Mouse (Mus musculus) kidney, embryonic 14.5 days (tissue): ENCODE results near the gene Itpr3. TPM values are rescaled to one million over a fixed set of nuclear protein-coding genes. Genes with fewer than 3 reads are reported as not detected.
A peak's percentile ranks its signal among the peaks of the same experiment; 100 is the strongest.

Source experiments
- ATAC-seq: fragments of 200-750 bp; cut with Nextera tagmentation; 2 replicates; pipeline ENCODE4 v1.8.0; 2017; ENCODE audit warnings: moderate number of reproducible peaks, mild to moderate bottlenecking, moderate TSS enrichment, moderate library complexity; ENCODE audit not compliant: low FRiP score, low TSS enrichment
- H3K27ac ChIP-seq: fragments of 300-500 bp; sonication (generic); 2 replicates; pipeline ENCODE4 v1.5.1; 2014; ENCODE audit warnings: low read depth, mild to moderate bottlenecking, low read length, moderate library complexity, mixed read lengths
- H3K27me3 ChIP-seq: fragments of 300-500 bp; sonication (generic); 2 replicates; pipeline ENCODE4 v1.6.1; 2014; ENCODE audit warnings: mild to moderate bottlenecking, low read length; ENCODE audit not compliant: control insufficient read depth, insufficient read depth
- H3K36me3 ChIP-seq: fragments of 300-500 bp; sonication (generic); 2 replicates; pipeline ENCODE4 v1.6.1; 2014; ENCODE audit warnings: low read length, mixed read lengths; ENCODE audit not compliant: control insufficient read depth, insufficient read depth
- H3K4me1 ChIP-seq: fragments of 300-500 bp; sonication (generic); 2 replicates; pipeline ENCODE4 v1.6.1; 2014; ENCODE audit warnings: low read length, mixed read lengths; ENCODE audit not compliant: control insufficient read depth, insufficient read depth
- H3K4me2 ChIP-seq: fragments of 300-500 bp; sonication (generic); replicated peaks from 2 replicates; pipeline ENCODE4 v1.6.1; 2014; ENCODE audit warnings: low read depth, mild to moderate bottlenecking, low read length
- H3K4me3 ChIP-seq: fragments of 300-500 bp; sonication (generic); 2 replicates; pipeline ENCODE4 v1.5.1; 2014; ENCODE audit warnings: mild to moderate bottlenecking, low read length
- H3K9ac ChIP-seq: fragments of 300-500 bp; sonication (generic); 2 replicates; pipeline ENCODE4 v1.6.1; 2014; ENCODE audit warnings: low read depth, mild to moderate bottlenecking, low read length, moderate library complexity
- H3K9me3 ChIP-seq: fragments of 300-500 bp; sonication (generic); 2 replicates; pipeline ENCODE4 v1.6.1; 2016; ENCODE audit warnings: low read length; ENCODE audit not compliant: control insufficient read depth
- WGBS: fragments of 180-500 bp; shearing (Covaris S2); extraction: QIAGEN DNeasy Blood & Tissue Kit; methylation state at CpG from one replicate; pipeline ENCODE4 v1.1.7; 2014; 5-methylcytosine and 5-hydroxymethylcytosine counted together
- polyA plus RNA-seq: library from polyadenylated mRNA; unstranded; fragments of >200 nt; fragmentation: Nextera tagmentation; extraction: Ambion mirVana; gene quantifications from 2 replicates; pipeline ENCODE4 v1.2.1, GENCODE M21; 2014

The Itpr3 gene
- polyA plus RNA-seq, 1 experiment from 2014 or later = 9.9 TPM

- H3K4me3 ChIP-seq = no peak overlapping the region
- no peaks in the 10 kb centered on the region for H3K9me3 ChIP-seq
- no peak overlapping the region for H3K27ac ChIP-seq
- no peak for ATAC-seq
- no peak overlapping the region for H3K9ac ChIP-seq
- no peaks in the 10 kb centered on the region for H3K27me3 ChIP-seq
- WGBS = 84% methylated on average over 2 of the region's 2 CpGs
- H3K36me3 ChIP-seq = peaks cover 46% of the 10 kb centered on the region
- H3K4me1 ChIP-seq = peaks cover 10% of the 10 kb centered on the region; the same call in 1 of the 2 replicates
- H3K4me2 ChIP-seq = no peak overlapping the region
Observed at GRCm38 (mm10) chr17:27123103-27123502, 66.0 kb downstream of the Itpr3 start.

GRCm38 (mm10) chr17:27123813-27124375 lies 66.8 kb downstream of the Itpr3 start:
- 91% methylated on average over 7 of the region's 7 CpGs for WGBS
- Histone ChIP-seq H3K27me3 (no peaks in the 10 kb centered on the region), H3K27ac (peak overlapping the region; percentile 37; the same call in 1 of the 2 replicates), H3K4me3 (no peak overlapping the region), H3K4me2 (no peak overlapping the region), H3K9ac (no peak overlapping the region), H3K4me1 (peaks cover 10% of the 10 kb centered on the region; the same call in 1 of the 2 replicates), H3K36me3 (peaks cover 46% of the 10 kb centered on the region), H3K9me3 (no peaks in the 10 kb centered on the region)
- ATAC-seq = no peak

DNA sequence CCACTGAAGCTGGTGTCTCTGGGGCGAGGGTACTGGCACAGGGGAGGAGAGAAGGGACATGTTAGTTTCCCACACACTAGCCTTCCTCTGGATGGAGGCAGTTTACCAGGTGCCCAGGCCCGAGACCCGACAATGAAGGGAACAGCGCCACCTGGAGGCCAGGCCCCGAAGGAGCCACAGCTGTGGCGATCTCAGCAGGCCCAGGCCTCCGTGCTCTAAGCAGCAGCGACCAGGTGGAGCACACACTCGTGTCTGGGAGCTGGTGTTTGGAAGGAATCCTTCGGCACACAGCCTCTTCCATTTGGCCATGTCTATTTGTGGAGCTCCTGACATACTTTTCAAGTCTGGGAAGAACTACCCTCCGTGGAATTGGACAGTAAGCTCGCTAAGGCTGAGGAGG lies 68.1 kb downstream of the Itpr3 start:
- ATAC-seq = peak; percentile 39; the same call in 1 of the 2 replicates
- no peaks in the 10 kb centered on the region for H3K27me3 ChIP-seq
- H3K9ac ChIP-seq = no peak overlapping the region
- no peak overlapping the region for H3K4me3 ChIP-seq
- H3K4me1 ChIP-seq = peaks cover 15% of the 10 kb centered on the region
- 34% methylated on average over 12 of the region's 12 CpGs for WGBS
- H3K9me3 ChIP-seq = no peaks in the 10 kb centered on the region
- H3K27ac ChIP-seq = peak overlapping the region; percentile 20; the same call in 1 of the 2 replicates
- H3K4me2 ChIP-seq = no peak overlapping the region
- peaks cover 41% of the 10 kb centered on the region for H3K36me3 ChIP-seq

DNA sequence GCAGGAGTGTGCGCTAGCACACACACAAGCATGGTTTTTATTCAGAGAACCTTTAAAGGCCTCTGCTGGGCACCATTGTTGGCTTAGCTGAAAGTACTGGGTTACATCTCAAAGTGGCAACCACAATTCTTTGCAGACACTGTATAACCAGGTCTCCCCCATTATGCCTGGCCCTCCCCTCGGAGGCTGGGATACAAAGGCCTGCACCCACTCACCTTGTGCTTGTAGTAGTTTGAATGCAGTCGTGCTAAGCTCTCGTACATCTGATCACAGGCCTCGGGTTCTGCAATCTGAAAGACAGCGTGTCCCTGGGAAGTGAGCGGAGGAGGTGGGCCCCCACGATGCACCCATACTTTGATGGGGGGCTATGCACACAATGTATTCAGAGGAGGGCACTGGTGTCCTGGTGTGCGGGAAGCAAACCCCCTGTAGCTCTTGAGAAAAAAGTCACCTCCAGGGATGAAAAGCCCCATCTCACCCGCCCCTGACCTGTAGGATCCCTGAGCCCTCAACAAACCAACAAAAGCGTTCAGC lies 68.6 kb downstream of the Itpr3 start:
- H3K9me3 ChIP-seq = no peaks in the 10 kb centered on the region
- WGBS = 91% methylated on average over 11 of the region's 11 CpGs
- H3K27ac ChIP-seq = peak overlapping the region; percentile 20; the same call in 1 of the 2 replicates
- H3K27me3 ChIP-seq = no peaks in the 10 kb centered on the region
- peaks cover 41% of the 10 kb centered on the region for H3K36me3 ChIP-seq
- H3K4me1 ChIP-seq = peaks cover 15% of the 10 kb centered on the region
- H3K4me3 ChIP-seq = no peak overlapping the region
- H3K9ac ChIP-seq = no peak overlapping the region
- no peak for ATAC-seq
- no peak overlapping the region for H3K4me2 ChIP-seq

DNA sequence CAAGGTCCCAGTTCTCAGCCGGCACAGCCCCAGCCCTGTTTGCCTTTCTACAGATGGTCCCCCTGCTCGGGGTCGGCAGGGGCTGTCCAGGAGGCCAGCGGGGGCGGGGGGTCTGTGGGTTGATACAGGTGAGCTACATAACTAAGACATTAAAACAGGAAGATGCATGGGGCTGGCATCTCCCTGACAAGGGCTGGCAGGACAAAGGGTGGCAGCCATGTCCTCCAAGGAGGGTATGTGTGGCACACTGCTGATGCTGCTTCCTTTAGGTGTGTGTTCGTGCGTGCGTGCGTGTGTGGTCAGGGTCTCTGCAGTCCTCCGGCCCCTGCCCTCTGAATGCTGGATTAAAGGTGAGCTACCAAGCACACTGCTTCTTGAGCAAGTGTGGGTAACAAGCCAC lies 69.9 kb downstream of the Itpr3 start:
- peaks cover 24% of the 10 kb centered on the region for H3K4me1 ChIP-seq
- no peaks in the 10 kb centered on the region for H3K27me3 ChIP-seq
- no peak overlapping the region for H3K4me3 ChIP-seq
- no peak overlapping the region for H3K9ac ChIP-seq
- H3K4me2 ChIP-seq = no peak overlapping the region
- ATAC-seq = no peak
- WGBS = 81% methylated on average over 10 of the region's 10 CpGs
- H3K36me3 ChIP-seq = peaks cover 32% of the 10 kb centered on the region
- H3K27ac ChIP-seq = no peak overlapping the region
- no peaks in the 10 kb centered on the region for H3K9me3 ChIP-seq

- Histone ChIP-seq H3K27me3 (no peaks in the 10 kb centered on the region), H3K36me3 (peaks cover 20% of the 10 kb centered on the region), H3K4me2 (no peak overlapping the region), H3K27ac (no peak overlapping the region), H3K4me3 (no peak overlapping the region), H3K9me3 (no peaks in the 10 kb centered on the region), H3K9ac (no peak overlapping the region), H3K4me1 (peaks cover 34% of the 10 kb centered on the region)
- no peak for ATAC-seq
- 96% methylated on average over 5 of the region's 5 CpGs for WGBS
Observed at GRCm38 (mm10) chr17:27128189-27128588, 71.1 kb downstream of the Itpr3 start.

DNA sequence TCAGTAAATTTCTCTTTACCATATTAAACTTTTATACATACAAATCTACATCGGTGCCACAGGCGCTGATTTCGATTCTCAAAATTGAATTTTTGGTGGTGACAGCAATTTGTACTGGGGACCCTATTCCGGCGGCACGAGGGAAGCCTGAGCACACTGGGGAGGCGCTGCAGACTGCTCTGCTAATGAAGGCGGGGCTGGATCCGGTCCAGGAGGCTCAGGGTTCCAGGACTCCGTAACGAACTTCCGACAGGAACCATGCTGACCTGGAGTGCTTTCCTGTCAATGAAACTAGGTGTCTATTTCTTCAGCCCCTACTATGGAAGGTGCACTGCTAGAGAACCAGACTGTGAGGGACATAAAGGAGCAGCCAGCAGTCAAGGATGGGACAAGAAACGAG lies 72.2 kb downstream of the Itpr3 start:
- H3K9ac ChIP-seq = no peak overlapping the region
- no peak for ATAC-seq
- H3K27me3 ChIP-seq = no peaks in the 10 kb centered on the region
- WGBS = 73% methylated on average over 13 of the region's 13 CpGs
- H3K36me3 ChIP-seq = peaks cover 9% of the 10 kb centered on the region; the same call in 1 of the 2 replicates
- H3K9me3 ChIP-seq = no peaks in the 10 kb centered on the region
- no peak overlapping the region for H3K4me2 ChIP-seq
- peaks cover 37% of the 10 kb centered on the region for H3K4me1 ChIP-seq
- no peak overlapping the region for H3K4me3 ChIP-seq
- no peak overlapping the region for H3K27ac ChIP-seq

DNA sequence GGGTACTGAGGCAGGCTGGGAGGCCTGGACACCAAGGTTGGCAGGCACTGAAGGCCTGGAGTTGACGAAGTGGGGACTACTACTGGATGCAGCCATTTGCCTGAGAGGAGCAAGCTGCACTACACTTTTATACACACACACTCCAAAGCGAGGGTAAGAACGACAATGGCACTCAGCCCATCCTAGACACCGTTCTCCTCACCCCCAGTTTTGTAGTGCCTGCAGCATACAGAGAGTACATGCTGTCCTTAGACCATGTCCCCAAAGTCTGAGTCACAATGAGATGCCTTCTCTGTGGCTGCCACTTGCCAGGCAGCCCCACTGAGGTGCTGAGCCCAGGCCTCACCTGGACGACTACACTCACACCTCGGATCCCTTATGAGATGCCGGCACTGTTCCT lies 72.7 kb downstream of the Itpr3 start:
- Histone ChIP-seq H3K36me3 (peaks cover 5% of the 10 kb centered on the region; the same call in 1 of the 2 replicates), H3K9ac (no peak overlapping the region), H3K9me3 (no peaks in the 10 kb centered on the region), H3K27me3 (no peaks in the 10 kb centered on the region), H3K4me2 (no peak overlapping the region), H3K27ac (no peak overlapping the region), H3K4me3 (no peak overlapping the region), H3K4me1 (peaks cover 38% of the 10 kb centered on the region)
- no peak for ATAC-seq
- 85% methylated on average over 7 of the region's 7 CpGs for WGBS

DNA sequence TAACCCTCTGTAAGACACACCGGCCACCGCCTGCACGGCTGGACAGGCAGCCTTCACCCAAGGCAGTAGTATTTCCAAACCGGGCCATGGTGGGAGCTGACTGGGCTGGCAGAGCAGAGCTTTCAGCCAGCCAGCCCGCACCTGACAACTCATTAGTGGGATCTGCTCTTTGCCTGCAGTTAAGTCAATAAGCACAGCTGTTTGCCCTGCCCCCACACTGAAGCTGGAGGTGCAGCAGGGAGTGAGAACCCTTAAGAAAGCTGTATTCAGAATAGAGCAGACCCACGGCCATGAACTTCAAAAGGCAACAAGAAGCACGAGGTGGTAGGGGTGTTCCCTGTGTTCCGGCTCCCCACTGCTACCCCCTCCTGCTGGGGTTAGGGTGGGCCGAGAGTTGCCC lies 73.1 kb downstream of the Itpr3 start:
- H3K4me3 ChIP-seq = no peak overlapping the region
- H3K4me1 ChIP-seq = peaks cover 39% of the 10 kb centered on the region
- H3K27ac ChIP-seq = no peak overlapping the region
- WGBS = 50% methylated on average over 9 of the region's 9 CpGs
- H3K4me2 ChIP-seq = no peak overlapping the region
- H3K9ac ChIP-seq = no peak overlapping the region; the same call in 1 of the 2 replicates
- no peaks in the 10 kb centered on the region for H3K27me3 ChIP-seq
- no peak for ATAC-seq
- no peaks in the 10 kb centered on the region for H3K9me3 ChIP-seq
- peaks cover under 1% of the 10 kb centered on the region; the same call in 1 of the 2 replicates for H3K36me3 ChIP-seq
